Mouse (Mus musculus) intestine, embryonic 16.5 days (tissue): Measurements from ENCODE around the gene Nutm1. TPM values are rescaled to one million over a fixed set of nuclear protein-coding genes. Genes with fewer than 3 reads are reported as not detected.

Experiments used
- ATAC-seq: fragments of 200-750 bp; cut with Nextera tagmentation; 2 replicates; pipeline ENCODE4 v1.8.0; 2017; ENCODE audit warnings: moderate TSS enrichment, moderate library complexity
- H3K27ac ChIP-seq: fragments of 300-500 bp; sonication (generic); 2 replicates; pipeline ENCODE4 v1.5.1; 2014; ENCODE audit warnings: mild to moderate bottlenecking, low read length
- H3K27me3 ChIP-seq: fragments of 300-500 bp; sonication (generic); replicated peaks from 2 replicates; pipeline ENCODE4 v1.6.1; 2014; ENCODE audit warnings: low read length, control low read depth, mixed read lengths; ENCODE audit not compliant: control insufficient read depth, insufficient read depth
- H3K36me3 ChIP-seq: fragments of 300-500 bp; sonication (generic); 2 replicates; pipeline ENCODE4 v1.6.1; 2014; ENCODE audit warnings: low read length, control low read depth; ENCODE audit not compliant: control insufficient read depth, insufficient read depth
- H3K4me1 ChIP-seq: fragments of 300-500 bp; sonication (generic); 2 replicates; pipeline ENCODE4 v1.6.1; 2014; ENCODE audit warnings: low read length, control low read depth, mixed read lengths; ENCODE audit not compliant: control insufficient read depth, insufficient read depth
- H3K4me2 ChIP-seq: fragments of 300-500 bp; sonication (generic); 2 replicates; pipeline ENCODE4 v1.6.1; 2014; ENCODE audit warnings: low read depth, low read length, control low read depth
- H3K4me3 ChIP-seq: fragments of 300-500 bp; sonication (generic); 2 replicates; pipeline ENCODE4 v1.5.1; 2014; ENCODE audit warnings: mild to moderate bottlenecking, low read length
- H3K9ac ChIP-seq: fragments of 300-500 bp; sonication (generic); 2 replicates; pipeline ENCODE4 v1.6.1; 2014; ENCODE audit warnings: low read depth, low read length
- H3K9me3 ChIP-seq: fragments of 300-500 bp; sonication (generic); 2 replicates; pipeline ENCODE4 v1.6.1; 2016; ENCODE audit warnings: low read length, control low read depth; ENCODE audit not compliant: control insufficient read depth
- WGBS: fragments of 180-500 bp; shearing (Covaris S2); extraction: QIAGEN DNeasy Blood & Tissue Kit; methylation state at CpG from one replicate; pipeline ENCODE4 v1.1.7; 2014; 5-methylcytosine and 5-hydroxymethylcytosine counted together
- polyA plus RNA-seq: library from polyadenylated mRNA; unstranded; fragments of >200 nt; fragmentation: Nextera tagmentation; extraction: Ambion mirVana; gene quantifications from 2 replicates; pipeline ENCODE4 v1.2.1, GENCODE M21; 2015

The Nutm1 gene
- polyA plus RNA-seq, 1 experiment from 2014 or later = 0.04 TPM

DNA sequence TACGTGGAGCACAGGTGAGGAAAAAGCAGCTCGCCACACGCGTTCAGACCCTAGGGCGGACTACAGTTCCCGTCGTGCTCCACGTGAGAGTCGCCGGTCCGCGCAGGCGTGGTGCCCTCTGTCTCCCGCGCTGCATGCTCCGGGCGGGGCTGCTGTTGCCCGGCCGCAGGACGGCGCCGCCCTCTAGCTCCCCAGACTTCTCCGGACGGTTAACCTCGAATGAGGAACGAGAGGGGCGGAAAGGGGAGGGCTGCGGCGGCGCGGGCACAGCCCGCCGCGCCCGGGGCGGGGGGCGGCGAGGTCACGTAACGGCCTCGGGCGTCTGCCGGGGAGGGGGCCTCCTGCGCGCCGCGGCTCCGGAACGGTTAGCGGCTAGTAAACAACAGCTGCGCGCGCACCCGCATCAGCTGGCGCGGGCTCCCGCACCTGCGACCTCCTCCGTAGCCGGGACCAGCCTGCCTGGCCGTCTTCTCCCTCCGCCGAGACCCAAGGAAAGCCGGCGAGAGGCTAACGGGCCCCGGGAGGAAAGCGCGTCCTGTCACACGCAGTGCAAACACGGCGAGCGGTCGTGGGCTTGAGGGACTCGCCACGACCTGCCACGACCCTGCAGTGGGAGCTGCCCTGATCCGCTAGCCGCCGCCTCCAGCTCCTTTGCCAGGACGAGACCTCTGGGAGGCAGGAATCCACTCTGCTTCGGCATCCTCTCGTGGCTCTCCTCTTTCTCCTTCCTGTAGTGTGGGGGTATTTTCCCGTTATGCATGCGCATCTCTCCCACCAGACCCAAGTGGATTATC is 6.6 kb upstream of the Nutm1 start, which contains the start of gene Slc12a6:
Gene Slc12a6, plus strand, starts transcription at position 378 of the 794 bp plus-strand sequence.
- Histone ChIP-seq H3K27me3 (no peaks in the 10 kb centered on the region), H3K4me2 (peak within 1 kb of the TSS; percentile 72), H3K9me3 (no peaks in the 10 kb centered on the region), H3K4me3 (peak within 1 kb of the TSS; percentile 83), H3K9ac (peak within 1 kb of the TSS; percentile 83), H3K27ac (peak within 1 kb of the TSS; percentile 85), H3K4me1 (peaks cover 14% of the 10 kb centered on the region), H3K36me3 (no peaks in the 10 kb centered on the region)
- under 1% methylated on average over 84 of the region's 85 CpGs for WGBS
- ATAC-seq = peak; percentile 96

DNA sequence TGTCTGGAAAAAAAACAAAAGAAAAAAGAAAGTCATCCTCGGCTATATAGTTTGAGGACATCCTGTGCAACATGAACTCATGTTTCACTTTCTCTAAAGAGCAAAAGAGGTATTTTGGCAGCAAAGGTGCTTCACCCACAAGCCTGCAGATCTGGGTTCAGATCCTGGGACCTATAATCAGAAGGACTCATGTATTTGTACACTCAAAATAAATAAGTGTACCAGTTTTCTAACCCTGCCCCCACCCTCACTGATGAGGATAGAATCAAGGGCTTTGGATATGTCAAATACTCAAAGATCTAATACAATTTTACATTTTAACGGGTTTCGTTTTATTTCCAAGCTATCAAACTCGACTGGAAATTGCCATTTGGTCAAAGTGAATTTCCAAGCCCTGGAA is 5.3 kb upstream of the Nutm1 start:
- Histone ChIP-seq H3K27ac (no peak overlapping the region), H3K4me2 (no peak overlapping the region), H3K27me3 (no peaks in the 10 kb centered on the region), H3K9ac (no peak overlapping the region), H3K36me3 (no peaks in the 10 kb centered on the region), H3K9me3 (no peaks in the 10 kb centered on the region), H3K4me3 (no peak overlapping the region), H3K4me1 (peaks cover 14% of the 10 kb centered on the region)
- 78% methylated on average over 4 of the region's 4 CpGs for WGBS
- ATAC-seq = no peak

DNA sequence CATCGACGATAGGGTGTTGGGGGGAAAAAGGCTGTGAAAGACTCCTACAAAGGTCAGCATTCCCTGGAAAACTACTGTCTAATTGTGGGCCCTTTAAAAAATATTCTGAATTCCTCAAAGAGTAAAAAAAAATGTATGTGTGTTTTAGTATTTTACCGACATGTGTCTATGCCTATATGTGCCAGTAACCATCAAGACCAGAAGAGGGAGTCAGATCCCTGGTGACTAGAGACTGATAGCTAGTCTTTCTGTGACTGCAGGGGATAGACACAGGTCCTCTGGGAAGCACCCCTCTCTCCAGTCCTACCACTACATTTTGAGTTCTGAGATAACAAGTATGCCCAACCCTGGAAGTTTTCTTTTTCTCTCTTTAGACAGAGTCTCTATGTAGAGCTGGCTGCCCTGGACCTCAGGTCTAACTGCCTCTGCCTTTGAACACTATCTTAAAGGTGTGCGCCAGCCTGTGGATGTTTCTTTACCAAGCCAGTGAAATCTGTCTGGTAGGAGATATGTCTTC is 3.7 kb upstream of the Nutm1 start:
- H3K9me3 ChIP-seq = no peaks in the 10 kb centered on the region
- H3K4me3 ChIP-seq = peak overlapping the region; percentile 71
- H3K4me1 ChIP-seq = peaks cover 11% of the 10 kb centered on the region
- peak overlapping the region; percentile 74 for H3K9ac ChIP-seq
- 29% methylated on average over 4 of the region's 4 CpGs for WGBS
- ATAC-seq = no peak
- H3K27me3 ChIP-seq = no peaks in the 10 kb centered on the region
- H3K36me3 ChIP-seq = no peaks in the 10 kb centered on the region
- H3K27ac ChIP-seq = peak overlapping the region; percentile 82; the same call in 1 of the 2 replicates
- H3K4me2 ChIP-seq = peak overlapping the region; percentile 66

DNA sequence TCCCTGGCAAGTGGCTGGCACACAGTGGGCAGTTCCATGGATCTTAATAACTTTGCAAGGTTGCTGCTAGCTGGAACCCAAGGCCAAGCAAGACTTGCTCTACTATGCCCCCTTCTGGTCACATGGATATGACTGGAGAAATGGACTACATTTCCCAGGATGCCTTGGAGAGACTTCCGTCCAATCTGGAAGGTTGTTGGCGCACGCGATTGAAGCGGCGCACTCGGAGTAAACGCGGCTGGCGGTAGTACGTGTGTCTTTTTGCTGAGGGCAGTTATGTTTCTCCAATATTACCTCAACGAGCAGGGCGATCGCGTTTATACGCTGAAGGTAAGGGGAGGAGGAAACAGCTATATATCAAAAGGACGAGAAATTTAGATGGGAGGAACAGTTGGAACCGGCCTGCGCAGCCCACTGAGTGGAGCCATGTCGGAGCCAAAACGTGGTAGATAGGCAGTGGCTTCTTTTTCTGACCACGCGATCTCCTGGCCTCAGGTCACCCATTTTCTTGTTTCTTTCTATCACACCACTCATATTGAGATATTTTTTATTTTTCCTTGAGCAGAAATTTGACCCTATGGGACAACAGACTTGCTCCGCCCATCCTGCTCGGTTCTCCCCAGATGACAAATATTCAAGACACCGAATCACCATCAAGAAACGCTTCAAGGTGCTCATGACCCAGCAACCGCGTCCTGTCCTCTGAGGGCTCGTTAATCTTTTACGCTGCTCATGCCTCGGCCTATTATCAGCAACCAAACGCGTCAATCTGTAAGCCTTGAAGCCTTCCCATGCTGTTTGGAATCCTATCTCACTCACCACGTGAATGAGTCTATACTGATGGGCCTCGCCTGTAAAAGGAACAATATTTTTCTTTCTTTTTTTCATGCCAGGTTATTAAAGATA is 2.9 kb upstream of the Nutm1 start, which contains the start of gene Nop10:
Gene Nop10, plus strand, starts transcription at position 179 of the 906 bp plus-strand sequence.
- ATAC-seq = peak; percentile 59

DNA sequence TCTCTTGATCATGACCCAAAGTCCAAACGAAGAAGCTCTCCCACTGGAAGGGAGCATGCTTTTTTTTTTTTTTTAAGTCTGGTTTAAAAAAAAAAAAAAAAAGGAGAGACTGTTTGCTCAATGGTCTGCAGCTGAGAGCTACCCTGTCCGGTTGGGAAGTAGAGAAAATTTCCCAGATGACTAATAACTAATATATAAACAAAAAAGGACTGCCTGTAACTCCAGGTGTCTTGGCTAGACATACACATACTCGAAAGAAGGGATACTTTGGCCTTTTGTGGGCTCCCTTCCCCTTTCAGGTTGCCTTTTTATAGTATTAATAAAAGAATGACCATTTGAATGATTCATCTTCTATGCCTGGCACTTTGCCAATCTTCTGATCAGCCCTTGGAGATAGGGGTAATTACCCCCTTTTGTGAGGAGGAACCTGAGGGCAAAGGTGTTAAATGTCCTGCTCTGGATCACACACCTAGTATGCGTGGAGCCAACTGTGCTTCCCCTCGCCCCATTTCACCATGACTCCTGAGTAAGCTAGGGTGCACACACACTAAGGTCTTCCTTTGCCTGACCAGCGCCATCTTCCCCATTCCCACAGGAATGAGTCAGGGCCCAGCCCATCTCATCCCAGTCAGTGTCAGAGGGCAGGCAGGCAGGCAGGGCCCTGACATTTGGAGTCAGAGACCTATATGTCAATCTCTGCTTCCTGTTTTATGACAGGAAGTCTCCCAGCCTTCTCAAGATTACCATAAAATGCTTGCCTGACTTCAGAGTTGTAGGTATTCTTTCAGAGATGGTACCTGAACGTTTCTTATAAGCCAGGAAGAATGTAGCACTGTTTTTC is 4.2 kb downstream of the Nutm1 start:
- Histone ChIP-seq H3K36me3 (no peaks in the 10 kb centered on the region), H3K27me3 (no peaks in the 10 kb centered on the region), H3K9ac (no peak overlapping the region), H3K9me3 (no peaks in the 10 kb centered on the region), H3K4me3 (no peak overlapping the region), H3K27ac (peak overlapping the region; percentile 58), H3K4me1 (no peaks in the 10 kb centered on the region), H3K4me2 (no peak overlapping the region)
- 45% methylated on average over 7 of the region's 7 CpGs for WGBS
- ATAC-seq = peak; percentile 85

More for the DNA sequence above, 2.9 kb upstream of the Nutm1 start, which contains the start of gene Nop10:
- peak within 1 kb of the TSS; percentile 71 for H3K4me3 ChIP-seq
- H3K27me3 ChIP-seq = no peaks in the 10 kb centered on the region
- peak within 1 kb of the TSS; percentile 74 for H3K9ac ChIP-seq
- peak within 1 kb of the TSS; percentile 82 for H3K27ac ChIP-seq
- 0% methylated on average over 36 of the region's 36 CpGs for WGBS
- no peaks in the 10 kb centered on the region for H3K9me3 ChIP-seq
- H3K36me3 ChIP-seq = no peaks in the 10 kb centered on the region
- H3K4me1 ChIP-seq = peaks cover 11% of the 10 kb centered on the region
- H3K4me2 ChIP-seq = peak within 1 kb of the TSS; percentile 66

DNA sequence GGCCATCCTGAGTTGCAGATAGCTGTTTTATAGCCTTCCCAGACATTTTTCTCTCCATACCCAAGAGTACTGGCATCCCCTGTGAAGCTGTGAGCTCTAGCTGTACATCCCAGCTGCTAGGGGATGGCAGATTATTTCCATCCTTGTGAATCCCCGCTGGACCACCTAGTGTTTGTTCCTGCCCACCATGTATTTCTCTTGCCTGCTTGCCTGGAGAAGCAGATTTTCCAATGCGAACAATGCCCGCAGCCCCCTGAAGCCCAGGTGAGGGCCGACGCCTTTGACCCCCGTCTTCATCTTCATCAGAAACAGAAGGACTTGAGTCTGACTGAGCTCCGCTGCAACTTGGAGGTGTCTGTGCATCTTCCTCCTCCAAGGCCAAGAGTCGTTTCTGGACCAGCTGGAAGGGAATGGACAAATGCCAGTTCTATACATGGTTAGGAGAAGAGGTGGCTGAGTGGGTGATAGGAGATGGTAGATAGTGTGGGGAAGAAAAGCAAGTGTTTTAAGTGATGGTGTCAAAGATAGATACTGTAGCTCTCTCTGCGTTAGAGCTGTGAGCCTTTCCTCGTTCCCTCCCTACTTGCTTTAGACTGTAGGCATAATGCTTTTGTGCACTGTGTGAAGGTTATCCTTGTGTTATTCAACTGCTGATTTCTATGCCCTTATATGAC is 9.2 kb downstream of the Nutm1 start:
- no peak for ATAC-seq
- no peaks in the 10 kb centered on the region for H3K9me3 ChIP-seq
- H3K4me3 ChIP-seq = no peak overlapping the region
- no peaks in the 10 kb centered on the region for H3K27me3 ChIP-seq
- H3K4me2 ChIP-seq = no peak overlapping the region
- H3K36me3 ChIP-seq = no peaks in the 10 kb centered on the region
- H3K27ac ChIP-seq = no peak overlapping the region
- 91% methylated on average over 10 of the region's 10 CpGs for WGBS
- H3K4me1 ChIP-seq = 0 out of 2 replicates have a peak, but pooled peaks cover 3% of the 10 kb centered on the region
- no peak overlapping the region for H3K9ac ChIP-seq

DNA sequence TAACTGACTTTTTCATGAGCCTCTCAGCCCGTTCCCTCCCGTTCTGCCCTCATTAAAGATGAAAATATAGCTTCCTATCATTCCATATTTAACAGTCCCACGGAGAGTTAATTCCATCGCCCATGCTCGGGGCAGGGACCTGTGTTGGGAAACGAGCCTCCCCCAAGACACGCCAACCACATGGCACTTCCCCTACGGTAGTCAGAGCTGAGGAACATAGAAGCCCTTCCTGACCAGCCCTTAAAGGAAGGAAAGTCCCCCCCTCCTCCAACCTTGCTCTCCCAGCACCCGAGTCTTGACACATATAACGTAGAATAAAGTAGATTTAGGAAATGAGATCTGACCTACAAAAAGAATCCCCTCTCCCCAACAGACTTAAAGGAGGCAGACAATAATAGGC is 11.8 kb downstream of the Nutm1 start:
- H3K9ac ChIP-seq = no peak overlapping the region
- ATAC-seq = no peak
- 85% methylated on average over 10 of the region's 10 CpGs for WGBS
- no peak overlapping the region for H3K4me2 ChIP-seq
- H3K4me1 ChIP-seq = peaks cover 3% of the 10 kb centered on the region; the same call in 1 of the 2 replicates
- H3K36me3 ChIP-seq = no peaks in the 10 kb centered on the region
- H3K27me3 ChIP-seq = no peaks in the 10 kb centered on the region
- no peak overlapping the region for H3K27ac ChIP-seq
- no peak overlapping the region for H3K4me3 ChIP-seq
- H3K9me3 ChIP-seq = no peaks in the 10 kb centered on the region

DNA sequence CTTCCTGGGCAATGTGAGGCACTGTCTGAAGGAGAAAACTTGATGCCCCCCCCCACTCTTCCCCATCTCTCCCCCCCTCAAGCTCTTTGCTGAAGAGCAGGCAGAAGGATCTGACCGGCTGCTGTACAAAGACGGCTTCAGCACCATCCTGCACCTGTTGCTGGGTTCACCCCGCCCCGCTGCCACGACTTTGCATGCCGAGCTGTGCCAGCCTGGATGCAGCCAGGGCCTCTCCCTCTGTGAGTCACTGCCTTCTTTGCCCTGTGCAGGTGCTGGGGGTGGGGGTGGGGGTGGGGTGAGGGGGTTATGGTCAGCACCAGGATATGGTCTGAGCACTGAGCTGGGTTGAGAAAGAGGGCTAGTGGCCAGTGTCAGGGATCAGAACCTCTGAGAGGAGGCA is 12.9 kb downstream of the Nutm1 start:
- H3K4me2 ChIP-seq = no peak overlapping the region
- H3K4me1 ChIP-seq = peaks cover 6% of the 10 kb centered on the region; the same call in 1 of the 2 replicates
- H3K27ac ChIP-seq = no peak overlapping the region
- 80% methylated on average over 6 of the region's 6 CpGs for WGBS
- H3K27me3 ChIP-seq = no peaks in the 10 kb centered on the region
- ATAC-seq = 0 out of 2 replicates have a peak, but pooled peaks have one; percentile 6
- H3K9ac ChIP-seq = no peak overlapping the region
- no peaks in the 10 kb centered on the region for H3K9me3 ChIP-seq
- H3K4me3 ChIP-seq = no peak overlapping the region
- no peaks in the 10 kb centered on the region for H3K36me3 ChIP-seq
